Mouse (Mus musculus) heart, embryonic 13.5 days (tissue): ENCODE measurements around the gene Ptgr2. TPM values are rescaled to one million over a fixed set of nuclear protein-coding genes. Genes with fewer than 3 reads are reported as not detected.
A peak's percentile ranks its signal among the peaks of the same experiment; 100 is the strongest.
"Not testable (repeated sequence)": the region's sequence is repeated elsewhere in the genome, so short reads cannot be mapped to it uniquely, and the experiment has no call there.

Source experiments
- ATAC-seq: fragments of 200-750 bp; cut with Nextera tagmentation; 2 replicates; pipeline ENCODE4 v1.8.0; 2017; ENCODE audit warnings: moderate TSS enrichment; ENCODE audit not compliant: insufficient number of reproducible peaks, low FRiP score, low TSS enrichment; ENCODE audit errors: extremely low read depth
- H3K27ac ChIP-seq: fragments of 300-500 bp; sonication (generic); replicated peaks from 2 replicates; pipeline ENCODE4 v1.5.1; 2015; ENCODE audit warnings: moderate library complexity, mild to moderate bottlenecking, inconsistent platforms
- H3K27me3 ChIP-seq: fragments of 300-500 bp; sonication (generic); replicated peaks from 2 replicates; pipeline ENCODE4 v1.6.1; 2015; ENCODE audit warnings: mild to moderate bottlenecking, inconsistent platforms
- H3K36me3 ChIP-seq: fragments of 300-500 bp; sonication (generic); 2 replicates; pipeline ENCODE4 v1.6.1; 2015; ENCODE audit warnings: mild to moderate bottlenecking, inconsistent platforms
- H3K4me1 ChIP-seq: fragments of 300-500 bp; sonication (generic); 2 replicates; pipeline ENCODE4 v1.6.1; 2015; ENCODE audit warnings: inconsistent platforms
- H3K4me2 ChIP-seq: fragments of 300-500 bp; sonication (generic); 2 replicates; pipeline ENCODE4 v1.6.1; 2015; ENCODE audit warnings: inconsistent platforms, mild to moderate bottlenecking, moderate library complexity
- H3K4me3 ChIP-seq: fragments of 300-500 bp; sonication (generic); 2 replicates; pipeline ENCODE4 v1.5.1; 2015; ENCODE audit warnings: moderate library complexity, mild to moderate bottlenecking, inconsistent platforms
- H3K9ac ChIP-seq: fragments of 300-500 bp; sonication (generic); 2 replicates; pipeline ENCODE4 v1.6.1; 2015; ENCODE audit warnings: inconsistent platforms, mild to moderate bottlenecking, moderate library complexity
- H3K9me3 ChIP-seq: fragments of 300-500 bp; sonication (generic); 2 replicates; pipeline ENCODE4 v1.6.1; 2016; ENCODE audit warnings: inconsistent platforms
- WGBS: fragments of 180-500 bp; shearing (Covaris S2); methylation state at CpG from one replicate; pipeline ENCODE4 v1.1.7; 2015; ENCODE audit warnings: mixed read lengths; 5-methylcytosine and 5-hydroxymethylcytosine counted together
- polyA plus RNA-seq: library from polyadenylated mRNA; unstranded; fragments of >200 nt; fragmentation: Nextera tagmentation; extraction: Ambion mirVana; gene quantifications from 2 replicates; pipeline ENCODE4 v1.2.1, GENCODE M21; 2015

Gene Ptgr2
- polyA plus RNA-seq, 1 experiment from 2014 or later: 58.0 TPM

DNA sequence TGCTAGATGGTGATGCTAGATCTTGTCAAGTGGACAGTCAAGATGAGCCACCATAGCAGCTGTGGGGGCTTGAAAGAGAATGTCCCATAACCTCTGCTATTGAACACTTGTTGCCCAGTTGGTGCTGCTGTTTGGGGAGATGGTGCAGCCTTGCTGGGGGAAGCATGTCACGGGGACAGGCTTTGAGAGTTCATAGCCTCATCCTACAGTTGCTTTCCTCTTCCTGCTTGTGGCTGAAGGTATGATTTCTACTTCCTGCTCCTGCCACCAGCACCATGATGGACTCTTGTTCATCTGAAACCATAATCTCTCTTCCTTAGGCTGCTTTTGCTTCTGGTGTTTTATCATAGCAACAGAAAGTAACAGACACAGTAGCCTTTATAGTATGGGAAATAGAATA, 19.5 kb downstream of the Ptgr2 start:
- no peaks in the 10 kb centered on the region for H3K27me3 ChIP-seq
- no peaks in the 10 kb centered on the region for H3K9me3 ChIP-seq
- H3K9ac ChIP-seq: no peak overlapping the region
- 77% methylated on average over 1 of the region's 1 CpGs for WGBS
- no peak overlapping the region for H3K27ac ChIP-seq
- no peak overlapping the region for H3K4me3 ChIP-seq
- no peaks in the 10 kb centered on the region for H3K4me1 ChIP-seq
- peaks cover 92% of the 10 kb centered on the region for H3K36me3 ChIP-seq
- no peak overlapping the region for H3K4me2 ChIP-seq
- no peak for ATAC-seq

DNA sequence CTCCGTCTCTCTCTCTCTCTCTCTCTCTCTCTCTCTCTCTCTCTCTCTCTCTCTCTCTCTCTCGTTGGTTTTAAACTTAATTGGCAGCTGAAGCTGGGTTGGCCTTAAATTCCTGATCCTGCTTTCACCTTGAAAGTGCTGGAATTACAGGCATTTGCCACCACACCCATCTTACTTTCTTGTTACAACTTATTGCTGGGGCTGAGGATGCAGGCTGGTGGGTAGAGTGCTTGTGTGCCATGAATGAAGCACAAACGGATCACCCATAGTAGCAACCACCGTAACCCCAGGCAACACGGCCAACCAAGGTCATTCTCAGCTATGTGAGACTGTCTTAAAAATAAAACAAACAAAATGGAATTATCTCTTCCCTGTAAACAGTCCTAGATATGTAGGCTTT, 26.3 kb downstream of the Ptgr2 start:
- WGBS: 63% methylated on average over 4 of the region's 5 CpGs
- H3K9ac ChIP-seq: no peak overlapping the region
- H3K36me3 ChIP-seq: peaks cover 54% of the 10 kb centered on the region

DNA sequence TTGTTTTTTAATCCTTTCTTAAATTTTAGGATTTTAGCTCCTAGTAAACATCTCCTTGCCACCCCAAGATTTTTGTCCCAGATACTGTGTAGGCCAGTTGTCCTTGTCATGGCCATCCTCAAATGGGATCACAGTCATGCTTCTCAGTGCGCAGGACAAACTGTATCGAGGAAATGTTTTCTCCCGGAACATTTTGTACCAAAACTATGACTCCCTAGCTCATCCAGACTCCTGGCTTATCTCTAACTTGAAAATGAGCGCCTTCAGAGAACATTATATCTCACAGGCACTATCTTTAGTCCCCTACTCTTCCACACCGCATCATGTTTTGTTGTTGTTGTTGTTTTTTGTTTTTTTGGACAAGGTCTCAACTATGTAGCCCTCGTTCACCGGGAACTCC, 31.0 kb downstream of the Ptgr2 start:
- Histone ChIP-seq H3K4me2 (peak overlapping the region; percentile 81), H3K9ac (peak overlapping the region; percentile 97), H3K27ac (peak overlapping the region; percentile 97), H3K9me3 (no peaks in the 10 kb centered on the region), H3K4me3 (peak overlapping the region; percentile 88), H3K4me1 (peaks cover 31% of the 10 kb centered on the region), H3K36me3 (peaks cover 19% of the 10 kb centered on the region), H3K27me3 (no peaks in the 10 kb centered on the region)
- 26% methylated on average over 7 of the region's 7 CpGs for WGBS
- ATAC-seq: no peak

More for the DNA sequence above, 26.3 kb downstream of the Ptgr2 start:
- H3K27me3 ChIP-seq: no peaks in the 10 kb centered on the region
- H3K4me2 ChIP-seq: no peak overlapping the region
- no peak overlapping the region for H3K27ac ChIP-seq
- no peaks in the 10 kb centered on the region for H3K9me3 ChIP-seq
- no peak overlapping the region for H3K4me3 ChIP-seq
- no peak for ATAC-seq
- H3K4me1 ChIP-seq: peaks cover 13% of the 10 kb centered on the region

DNA sequence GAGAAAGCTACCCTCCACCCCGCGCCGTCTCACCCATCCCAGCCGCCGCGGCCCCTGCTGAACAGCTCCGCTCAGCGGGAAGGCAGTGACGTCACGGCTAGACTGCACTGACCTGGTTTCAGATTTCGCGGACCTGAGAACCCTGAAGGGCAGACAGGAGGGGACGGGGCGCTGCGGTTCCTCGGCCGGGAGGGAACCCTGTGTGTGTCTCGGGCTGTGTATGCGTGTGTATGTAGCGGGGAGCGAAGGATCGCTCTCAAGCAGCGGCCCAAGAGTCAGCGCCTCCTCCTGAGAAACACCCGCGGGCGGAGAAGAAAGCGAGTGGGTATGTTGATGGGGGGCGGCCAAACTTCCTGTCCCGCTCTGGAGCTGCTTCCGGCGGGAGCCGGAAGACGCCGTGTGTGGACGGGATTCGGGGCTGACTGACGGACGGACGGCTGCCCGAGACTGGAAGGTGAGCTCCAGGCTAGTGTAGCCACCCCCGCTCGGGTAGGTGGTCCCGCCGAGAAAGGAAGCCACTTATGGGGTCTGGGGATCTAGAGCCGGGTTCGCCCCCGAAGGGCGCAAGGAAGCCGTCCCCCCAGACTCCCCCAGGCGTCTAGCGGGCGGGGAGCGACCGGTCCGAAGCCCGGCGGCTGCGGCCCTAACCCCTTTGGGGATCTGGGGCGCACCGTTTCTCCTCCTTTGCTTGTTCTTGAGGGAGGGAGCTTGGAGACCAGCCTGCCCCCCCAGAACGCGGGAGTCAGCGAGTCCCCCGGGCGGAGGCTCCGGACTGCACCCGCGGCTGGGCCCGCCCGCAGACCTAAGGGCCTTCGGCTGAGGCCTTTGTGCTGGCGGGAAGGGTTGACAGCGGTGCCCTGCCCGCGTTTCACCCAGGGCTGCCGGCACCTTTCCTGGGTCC, 31.9 kb downstream of the Ptgr2 start, which contains the start of gene Zfp410:
Gene Zfp410 (plus strand): TSS at position 132 of the 901 bp plus-strand sequence.
- WGBS: under 1% methylated on average over 77 of the region's 77 CpGs

DNA sequence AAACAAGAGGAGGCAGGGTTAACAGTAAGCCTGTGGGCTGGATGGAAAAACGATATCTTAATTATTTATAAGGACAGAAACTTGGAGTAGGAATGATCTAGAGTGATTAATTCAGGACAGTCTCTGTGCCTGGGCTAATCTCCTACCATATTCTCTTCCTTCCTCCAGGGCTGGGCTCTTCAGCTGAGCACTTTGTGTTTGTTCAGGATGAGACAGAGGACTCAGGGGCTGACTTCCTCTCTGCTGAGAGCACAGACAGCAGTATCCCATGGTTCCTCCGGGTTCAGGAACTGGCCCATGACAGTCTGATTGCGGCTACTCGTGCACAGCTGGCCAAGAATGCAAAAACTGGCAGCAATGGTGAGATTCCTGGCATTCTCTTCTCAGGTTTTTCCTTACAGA, 42.1 kb downstream of the Ptgr2 start:
- Histone ChIP-seq H3K9ac (no peak overlapping the region), H3K4me2 (no peak overlapping the region)

More for the DNA sequence above, 31.9 kb downstream of the Ptgr2 start, which contains the start of gene Zfp410:
- Histone ChIP-seq H3K27me3 (no peaks in the 10 kb centered on the region), H3K4me2 (peak within 1 kb of the TSS; percentile 81), H3K9me3 (no peaks in the 10 kb centered on the region), H3K27ac (peak within 1 kb of the TSS; percentile 97), H3K4me3 (peak within 1 kb of the TSS; percentile 88), H3K9ac (peak within 1 kb of the TSS; percentile 97), H3K4me1 (peaks cover 31% of the 10 kb centered on the region), H3K36me3 (peaks cover 15% of the 10 kb centered on the region)
- peak; percentile 90 for ATAC-seq

DNA sequence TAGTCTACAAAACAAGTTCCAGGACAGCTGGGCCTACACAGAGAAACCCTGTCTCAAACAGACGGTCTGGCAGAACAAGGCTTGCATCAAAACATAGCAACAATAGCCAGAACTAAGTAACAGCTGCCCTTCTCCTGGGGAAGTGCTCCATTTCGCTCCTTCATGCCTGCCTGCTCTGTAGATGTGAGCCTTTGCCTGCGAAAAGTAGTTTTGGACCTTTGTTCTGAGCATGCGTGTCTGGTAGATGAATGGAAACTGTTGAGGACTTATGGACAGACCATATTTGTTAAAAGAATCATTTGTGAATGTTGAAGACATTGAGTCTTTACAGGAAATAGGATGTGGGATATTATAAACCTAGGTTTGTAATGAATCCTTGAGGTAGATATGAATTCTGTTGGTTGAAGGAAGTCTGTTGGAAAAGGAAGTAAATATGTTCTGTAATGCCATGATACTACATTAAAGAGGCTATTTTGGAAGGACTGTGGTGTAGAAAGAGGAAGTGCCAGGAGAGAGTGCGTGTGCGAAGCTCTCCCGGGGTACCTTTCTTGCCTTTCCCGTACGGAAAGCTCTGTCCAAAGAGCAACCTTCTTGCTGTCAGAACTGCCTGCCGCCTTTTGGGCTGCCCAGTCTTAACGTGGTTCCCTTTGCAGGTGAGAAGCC, 52.1 kb downstream of the Ptgr2 start:
- H3K4me3 ChIP-seq: no peak overlapping the region
- H3K9me3 ChIP-seq: no peaks in the 10 kb centered on the region
- peaks cover 94% of the 10 kb centered on the region for H3K36me3 ChIP-seq
- WGBS: 88% methylated on average over 11 of the region's 11 CpGs
- ATAC-seq: no peak
- H3K27ac ChIP-seq: no peak overlapping the region
- no peak overlapping the region for H3K4me2 ChIP-seq
- H3K9ac ChIP-seq: no peak overlapping the region
- no peaks in the 10 kb centered on the region for H3K4me1 ChIP-seq
- H3K27me3 ChIP-seq: no peaks in the 10 kb centered on the region

More for the DNA sequence above, 42.1 kb downstream of the Ptgr2 start:
- Histone ChIP-seq H3K4me1 (peaks cover 16% of the 10 kb centered on the region), H3K27ac (peak overlapping the region; percentile 55), H3K27me3 (no peaks in the 10 kb centered on the region), H3K36me3 (peaks cover 79% of the 10 kb centered on the region), H3K4me3 (no peak overlapping the region), H3K9me3 (no peaks in the 10 kb centered on the region)
- WGBS: 31% methylated on average over 4 of the region's 4 CpGs
- peak; percentile 14; the same call in 1 of the 2 replicates for ATAC-seq

DNA sequence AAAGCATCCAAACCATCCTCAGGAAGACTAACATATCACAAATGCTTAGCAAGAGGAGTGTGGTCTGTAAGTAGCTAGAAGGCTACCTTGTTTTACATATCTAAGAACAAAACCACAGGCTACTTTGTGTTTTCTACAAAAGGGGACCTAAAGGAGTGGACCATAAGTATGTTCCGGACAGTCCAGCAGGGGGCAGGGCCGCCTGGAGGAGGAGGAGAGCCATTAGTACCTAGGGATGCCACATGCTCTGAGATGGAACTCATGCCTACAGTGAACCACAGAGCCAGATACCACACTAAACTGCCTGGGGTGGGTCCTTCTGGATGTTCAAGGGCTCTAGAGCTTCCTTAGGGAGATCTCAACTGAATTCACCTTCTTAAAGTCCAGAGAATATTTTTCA, 62.2 kb downstream of the Ptgr2 start:
- H3K27me3 ChIP-seq: no peaks in the 10 kb centered on the region
- peaks cover 64% of the 10 kb centered on the region for H3K36me3 ChIP-seq
- no peak overlapping the region for H3K9ac ChIP-seq
- no peak overlapping the region for H3K4me2 ChIP-seq
- H3K9me3 ChIP-seq: no peaks in the 10 kb centered on the region
- no peak for ATAC-seq
- H3K4me3 ChIP-seq: no peak overlapping the region
- H3K4me1 ChIP-seq: no peaks in the 10 kb centered on the region; the same call in 1 of the 2 replicates
- no peak overlapping the region for H3K27ac ChIP-seq
- WGBS: 40% methylated on average over 2 of the region's 2 CpGs

DNA sequence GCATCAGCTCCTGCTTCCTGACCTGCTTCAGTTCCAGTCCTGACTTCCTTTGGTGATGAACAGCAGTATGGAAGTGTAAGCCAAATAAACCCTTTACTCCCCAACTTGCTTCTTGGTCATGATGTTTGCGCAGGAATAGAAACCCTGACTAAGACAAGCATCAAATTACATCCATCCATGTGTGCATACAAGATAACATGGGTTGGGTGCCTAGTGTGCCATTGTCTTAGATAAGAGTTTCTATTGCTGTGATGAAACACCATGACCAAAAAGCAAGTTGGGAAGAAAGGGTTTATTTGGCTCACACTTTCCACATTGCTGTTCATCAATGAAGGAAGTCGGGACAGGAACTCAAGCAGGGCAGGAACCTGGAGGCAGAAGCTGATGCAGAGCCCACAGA, 73.7 kb downstream of the Ptgr2 start:
- not testable (repeated sequence) for H3K9ac ChIP-seq, H3K27ac ChIP-seq, H3K4me3 ChIP-seq, H3K27me3 ChIP-seq, H3K4me2 ChIP-seq, ATAC-seq, H3K9me3 ChIP-seq
- 65% methylated on average over 2 of the region's 2 CpGs for WGBS
- Histone ChIP-seq H3K36me3 (peaks cover 39% of the 10 kb centered on the region), H3K4me1 (peaks cover 36% of the 10 kb centered on the region)

DNA sequence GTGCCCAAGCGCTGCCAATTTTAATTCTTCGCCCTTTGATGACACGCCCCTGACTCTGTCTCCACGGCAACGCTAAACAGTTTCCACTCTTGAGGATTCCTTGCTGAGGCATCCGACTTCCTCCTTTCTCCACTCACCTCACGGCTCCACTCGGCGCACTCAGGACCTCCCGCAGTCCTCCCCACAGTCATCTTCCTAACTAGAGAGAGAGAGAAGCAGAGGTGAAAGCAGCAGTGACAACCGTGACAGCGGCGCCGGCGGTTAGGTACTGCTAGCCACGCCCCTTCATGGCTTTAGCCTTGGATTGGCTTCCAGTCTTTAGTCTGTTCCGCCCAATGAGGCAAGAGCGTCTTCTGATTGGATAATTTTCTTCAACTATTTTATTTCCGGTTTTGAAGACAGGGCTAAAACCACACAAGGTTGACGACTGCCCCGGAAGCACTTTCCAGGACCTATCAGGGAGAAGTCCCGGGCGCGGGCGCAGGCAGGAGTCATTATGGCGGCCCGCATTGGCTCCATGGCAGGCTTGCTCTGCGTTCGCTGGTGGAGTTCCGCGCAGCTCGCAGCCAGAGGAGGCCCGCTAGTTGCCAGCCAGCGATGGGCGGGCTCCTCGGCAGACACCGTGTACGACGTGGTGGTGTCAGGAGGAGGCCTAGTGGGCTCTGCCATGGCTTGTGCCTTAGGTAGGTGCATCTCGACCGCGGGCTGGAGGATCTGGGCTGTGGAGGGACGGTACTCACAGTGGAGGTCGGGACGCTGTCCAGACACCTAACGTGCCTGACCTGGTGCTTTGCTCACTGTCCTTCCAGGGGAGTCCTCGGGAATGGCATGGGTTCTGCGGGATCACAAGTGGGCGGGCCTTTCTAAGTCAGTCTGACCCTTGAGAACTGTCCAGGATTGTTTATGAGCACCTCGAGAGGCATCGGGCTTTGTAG, 76.8 kb downstream of the Ptgr2 start, which contains the start of the genes Coq6 and Fam161b:
Gene Coq6 (plus strand): TSS at position 103 of the 935 bp plus-strand sequence.
Gene Fam161b (minus strand): TSS at position 279 of the 935 bp plus-strand sequence.
- no peaks in the 10 kb centered on the region for H3K9me3 ChIP-seq
- peak within 1 kb of the TSS; percentile 89 for H3K4me2 ChIP-seq
- WGBS: under 1% methylated on average over 51 of the region's 51 CpGs
- no peaks in the 10 kb centered on the region for H3K27me3 ChIP-seq
- peaks cover 9% of the 10 kb centered on the region for H3K36me3 ChIP-seq
- H3K4me3 ChIP-seq: peak within 1 kb of the TSS; percentile 91
- ATAC-seq: peak; percentile 97
- peaks cover 49% of the 10 kb centered on the region for H3K4me1 ChIP-seq
- H3K27ac ChIP-seq: peak within 1 kb of the TSS; percentile 68
- H3K9ac ChIP-seq: peak within 1 kb of the TSS; percentile 92

DNA sequence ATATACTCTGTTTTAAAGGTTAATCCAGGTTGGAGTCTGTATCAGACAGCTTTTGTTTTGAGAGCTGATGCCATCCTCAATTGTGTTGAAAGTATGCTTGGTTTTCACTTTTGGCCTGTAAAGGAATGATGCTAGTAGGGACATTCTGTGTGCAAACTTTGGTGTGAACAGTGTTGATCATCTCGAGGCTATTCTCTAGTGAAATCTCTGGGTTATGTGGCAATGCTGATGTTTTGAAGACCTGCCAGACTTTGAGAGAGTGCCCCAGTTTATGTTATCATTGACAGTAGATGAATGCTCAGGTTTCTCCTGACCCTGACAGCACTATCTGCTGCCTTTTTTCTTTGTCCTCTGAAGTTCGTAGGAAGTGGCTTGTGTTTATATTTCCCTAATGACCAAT, 77.8 kb downstream of the Ptgr2 start:
- Histone ChIP-seq H3K4me3 (peak overlapping the region; percentile 91), H3K36me3 (peaks cover 12% of the 10 kb centered on the region), H3K4me1 (peaks cover 49% of the 10 kb centered on the region), H3K9me3 (no peaks in the 10 kb centered on the region), H3K9ac (peak overlapping the region; percentile 92), H3K27ac (no peak overlapping the region), H3K4me2 (peak overlapping the region; percentile 89), H3K27me3 (no peaks in the 10 kb centered on the region)
- 35% methylated on average over 2 of the region's 2 CpGs for WGBS
- ATAC-seq: no peak
